Comparison of ENCODE assay signal across 7 mouse cellular contexts in the genomic region with DNA sequence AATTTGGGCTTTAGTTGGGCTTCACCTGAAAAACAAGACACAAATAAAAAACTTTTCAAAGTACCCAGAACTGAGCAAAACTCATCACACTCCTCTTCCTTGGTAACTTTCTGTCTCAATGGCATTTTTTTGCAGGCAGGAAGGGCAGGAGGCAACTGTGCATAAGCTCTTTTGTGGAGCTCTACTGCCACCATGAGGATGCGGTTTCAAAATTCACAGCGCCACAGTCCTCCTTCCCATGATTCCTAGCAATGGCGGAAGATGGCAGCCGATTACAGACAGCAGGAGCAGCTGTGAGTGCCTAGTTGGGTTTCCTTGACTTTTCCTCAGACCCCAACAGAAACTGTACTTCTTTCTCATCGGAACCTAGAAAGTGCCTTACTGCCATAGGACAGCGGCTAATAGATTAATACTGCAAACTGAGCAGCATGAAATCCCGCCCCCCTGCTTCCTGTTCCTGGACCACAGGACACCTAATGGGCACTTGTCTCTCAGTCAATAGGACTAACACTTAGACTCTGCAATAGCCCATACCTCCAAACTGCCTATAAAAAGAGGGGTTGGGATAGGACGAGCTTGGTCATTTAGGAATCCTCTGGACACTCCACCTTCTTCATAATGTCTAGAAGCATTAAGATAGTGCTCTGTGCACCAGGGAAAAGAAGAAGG.
DNase-seq lines count a peak whose midpoint lies in the region; ATAC-seq lines count a peak whose summit lies in the region.

No protein-coding gene starts in this region.

- H3K9ac ChIP-seq in heart, embryonic 12.5 days: no peak overlapping the region
- H3K9ac ChIP-seq in limb, embryonic 13.5 days: no peak overlapping the region
- no peak overlapping the region for H3K9ac ChIP-seq in neural tube, embryonic 13.5 days

- DNase-seq in layer of hippocampus, postnatal 25 days (ENCODE audit: extremely low spot score in 1 of 2, low spot score in 1 of 2): peak; percentile 77
- DNase-seq in layer of hippocampus, adult 11-12 months (ENCODE audit: low spot score): no peak
- peak; percentile 63 for DNase-seq in embryo, embryonic 10 days (ENCODE audit: low spot score)
- DNase-seq in natural killer cell, adult 2 months (ENCODE audit: low spot score in 2 of 2): no peak

- no peak overlapping the region for H3K4me3 ChIP-seq in heart, embryonic 12.5 days
- peak overlapping the region; percentile 24 for H3K4me3 ChIP-seq in limb, embryonic 13.5 days
- peak overlapping the region; percentile 21 for H3K4me3 ChIP-seq in neural tube, embryonic 13.5 days

- no peaks in the 10 kb centered on the region for H3K4me1 ChIP-seq in heart, embryonic 12.5 days (replicated peaks)
- H3K4me1 ChIP-seq in limb, embryonic 13.5 days: no peaks in the 10 kb centered on the region
- H3K4me1 ChIP-seq in neural tube, embryonic 13.5 days (replicated peaks): no peaks in the 10 kb centered on the region

- no peaks in the 10 kb centered on the region for H3K27me3 ChIP-seq in heart, embryonic 12.5 days (replicated peaks)
- no peaks in the 10 kb centered on the region for H3K27me3 ChIP-seq in limb, embryonic 13.5 days
- no peaks in the 10 kb centered on the region for H3K27me3 ChIP-seq in neural tube, embryonic 13.5 days

- WGBS in heart, embryonic 12.5 days: 69% methylated on average over 8 of the region's 8 CpGs
- WGBS in limb, embryonic 13.5 days: 74% methylated on average over 8 of the region's 8 CpGs
- WGBS in neural tube, embryonic 13.5 days: 68% methylated on average over 8 of the region's 8 CpGs

- peak overlapping the region; percentile 29 for H3K4me2 ChIP-seq in heart, embryonic 12.5 days
- H3K4me2 ChIP-seq in limb, embryonic 13.5 days (replicated peaks): peak overlapping the region; percentile 36
- H3K4me2 ChIP-seq in neural tube, embryonic 13.5 days: peak overlapping the region; percentile 29; the same call in 1 of the 2 replicates

- peaks cover 42% of the 10 kb centered on the region for H3K36me3 ChIP-seq in heart, embryonic 12.5 days
- H3K36me3 ChIP-seq in limb, embryonic 13.5 days: peaks cover 22% of the 10 kb centered on the region
- peaks cover 16% of the 10 kb centered on the region; the same call in 1 of the 2 replicates for H3K36me3 ChIP-seq in neural tube, embryonic 13.5 days

- ATAC-seq in heart, embryonic 12.5 days (ENCODE audit: insufficient number of reproducible peaks, low FRiP score): no peak
- ATAC-seq in limb, embryonic 13.5 days (ENCODE audit: low FRiP score, low read depth): no peak
- ATAC-seq in neural tube, embryonic 13.5 days (ENCODE audit: low read depth): no peak

- no peaks in the 10 kb centered on the region for H3K9me3 ChIP-seq in heart, embryonic 12.5 days (replicated peaks)
- H3K9me3 ChIP-seq in limb, embryonic 13.5 days: no peaks in the 10 kb centered on the region
- no peaks in the 10 kb centered on the region for H3K9me3 ChIP-seq in neural tube, embryonic 13.5 days

- no peak overlapping the region for H3K27ac ChIP-seq in heart, embryonic 12.5 days (ENCODE audit: poor library complexity, severe bottlenecking)
- no peak overlapping the region for H3K27ac ChIP-seq in limb, embryonic 13.5 days
- peak overlapping the region; percentile 33 for H3K27ac ChIP-seq in neural tube, embryonic 13.5 days (replicated peaks)

Comparison
In these comparisons a context has a peak if more than half of its experiments do, and no peak if none do; other contexts are left out.
1. DNase-seq: peak in layer of hippocampus, postnatal 25 days (2 of 2) and embryo, embryonic 10 days (single experiment); none in layer of hippocampus, adult 11-12 months (single experiment) and natural killer cell, adult 2 months (0 of 2).
2. Peak in every context shown above with its lines, with median percentiles within 50 percentile points of each other: H3K4me2 ChIP-seq.